Mouse (Mus musculus): ENCODE measurements around the gene Nr2c1.

DNA sequence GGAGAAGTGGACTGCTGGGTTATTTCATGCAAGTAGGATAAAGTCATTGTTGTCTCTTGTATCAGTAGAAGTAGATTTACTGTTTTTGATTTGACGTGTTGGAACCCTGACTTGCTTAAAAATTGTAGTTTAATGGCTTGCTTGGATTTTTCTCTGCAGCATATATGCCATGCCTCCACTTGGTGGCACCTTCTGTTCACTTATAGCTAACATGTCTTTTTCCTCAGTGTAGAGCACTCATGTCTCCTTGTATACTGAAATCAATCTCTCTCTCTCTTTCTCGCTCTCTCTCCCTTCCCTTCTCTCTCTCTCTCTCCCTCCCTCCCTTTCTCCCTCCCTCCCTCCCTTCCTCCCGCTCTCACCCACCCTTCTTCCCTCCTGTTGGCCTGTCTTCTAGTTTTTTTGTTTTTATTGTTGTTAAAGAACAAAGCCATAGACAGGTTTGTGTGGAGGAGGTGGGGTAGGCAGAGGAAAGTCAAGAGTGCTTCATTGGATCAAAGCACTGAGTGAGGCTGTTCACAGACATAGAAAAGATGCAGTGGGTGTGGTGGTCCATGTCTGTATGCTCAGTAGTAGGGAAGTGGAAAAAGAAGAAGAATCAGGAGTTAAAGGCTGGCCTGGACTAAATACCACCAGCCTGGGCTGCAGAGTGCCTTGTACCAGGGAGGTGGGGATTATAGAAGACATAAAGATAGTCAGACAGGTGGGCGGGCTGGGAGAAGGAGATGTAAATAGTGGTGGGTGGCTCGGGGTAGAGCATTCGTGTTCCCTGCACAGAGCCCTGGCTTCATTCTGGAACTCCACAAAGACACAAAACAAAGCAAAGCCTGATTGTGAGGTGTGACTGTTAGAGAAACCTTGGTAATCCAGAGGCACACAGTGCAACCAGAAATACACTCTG is 63.1 kb downstream of the Nr2c1 start:
- TF ChIP-seq CTCF (IDR thresholded peaks at IDR 0.05; ENCODE audit: borderline replicate concordance, extremely low read depth, insufficient read depth, insufficient read length) (peak; percentile 53; the same call in 1 of the 2 replicates), POLR2A (IDR thresholded peaks at IDR 0.05; ENCODE audit: borderline replicate concordance, extremely low read depth, insufficient read depth, insufficient read length, poor library complexity, severe bottlenecking) (no peak)
